Mouse (Mus musculus) lung, postnatal 0 days (tissue): ENCODE measurements at regions not wholly inside any gene's neighbourhood (a gene's known extent, or its start where the extent isn't known, plus 50 kb on each side); places are given as distances from the start of the nearest gene placed in this dataset.

Source experiments
- ATAC-seq: fragments of 200-750 bp; cut with Nextera tagmentation; 2 replicates; pipeline ENCODE4 v1.8.0; 2017; ENCODE audit warnings: moderate library complexity
- DNase-seq: peaks from one replicate; pipeline ENCODE4 v3.0.0-alpha.2; 2016; ENCODE audit warnings: low spot score
- H3K27ac ChIP-seq: fragments of 300-500 bp; sonication (generic); 2 replicates; pipeline ENCODE4 v1.5.1; 2014; ENCODE audit warnings: antibody characterized with exemption, mild to moderate bottlenecking, low read length, mixed read lengths
- H3K27me3 ChIP-seq: fragments of 300-500 bp; sonication (generic); replicated peaks from 2 replicates; pipeline ENCODE4 v1.6.1; 2014; ENCODE audit warnings: low read length, mixed read lengths; ENCODE audit not compliant: insufficient read depth
- H3K36me3 ChIP-seq: fragments of 300-500 bp; sonication (generic); 2 replicates; pipeline ENCODE4 v1.6.1; 2014; ENCODE audit warnings: low read length, mixed read lengths; ENCODE audit not compliant: insufficient read depth
- H3K4me1 ChIP-seq: fragments of 300-500 bp; sonication (generic); 2 replicates; pipeline ENCODE4 v1.6.1; 2014; ENCODE audit warnings: antibody characterized with exemption, low read depth, low read length, mixed read lengths; ENCODE audit not compliant: insufficient read depth
- H3K4me2 ChIP-seq: fragments of 300-500 bp; sonication (generic); replicated peaks from 2 replicates; pipeline ENCODE4 v1.6.1; 2014; ENCODE audit warnings: low read depth, mild to moderate bottlenecking, low read length, moderate library complexity, mixed read lengths
- H3K4me3 ChIP-seq: fragments of 300-500 bp; sonication (generic); 2 replicates; pipeline ENCODE4 v1.5.1; 2014; ENCODE audit warnings: low read depth, low read length
- H3K9ac ChIP-seq: fragments of 300-500 bp; sonication (generic); replicated peaks from 2 replicates; pipeline ENCODE4 v1.6.1; 2014; ENCODE audit warnings: low read depth, mild to moderate bottlenecking
- H3K9me3 ChIP-seq: fragments of 300-500 bp; sonication (generic); 2 replicates; pipeline ENCODE4 v1.6.1; 2016; ENCODE audit warnings: low read length, mixed read lengths
- CTCF ChIP-seq: IDR thresholded peaks from 2 replicates; pipeline ENCODE4 v1.5.1; 2016; ENCODE audit warnings: antibody characterized with exemption, mild to moderate bottlenecking
- EP300 ChIP-seq: IDR thresholded peaks from 2 replicates; pipeline ENCODE4 v1.6.1; 2016; ENCODE audit warnings: antibody characterized with exemption, mild to moderate bottlenecking, control low read depth
- WGBS: fragments of 180-500 bp; shearing (Covaris S2); extraction: QIAGEN DNeasy Blood & Tissue Kit; methylation state at CpG from one replicate; pipeline ENCODE4 v1.1.7; 2014; 5-methylcytosine and 5-hydroxymethylcytosine counted together

GRCm38 (mm10) chr7:136050116-136050515 is 334.0 kb upstream of the Mki67 start:
- H3K4me3 ChIP-seq: no peak overlapping the region
- ATAC-seq: no peak
- DNase-seq: peak; percentile 31
- no peak overlapping the region for H3K27ac ChIP-seq
- H3K27me3 ChIP-seq: no peaks in the 10 kb centered on the region
- H3K9ac ChIP-seq: no peak overlapping the region
- no peak overlapping the region for H3K4me2 ChIP-seq
- TF ChIP-seq CTCF (peak; percentile 34; the same call in 1 of the 2 replicates), EP300 (no peak)
- no peaks in the 10 kb centered on the region for H3K36me3 ChIP-seq
- H3K4me1 ChIP-seq: peaks cover 5% of the 10 kb centered on the region; the same call in 1 of the 2 replicates
- 52% methylated on average over 3 of the region's 3 CpGs for WGBS
- H3K9me3 ChIP-seq: no peaks in the 10 kb centered on the region

GRCm38 (mm10) chr7:136056876-136057484 is 340.8 kb upstream of the Mki67 start:
- Histone ChIP-seq H3K4me1 (no peaks in the 10 kb centered on the region), H3K27ac (no peak overlapping the region), H3K4me2 (no peak overlapping the region), H3K9ac (no peak overlapping the region), H3K36me3 (no peaks in the 10 kb centered on the region), H3K4me3 (no peak overlapping the region), H3K27me3 (no peaks in the 10 kb centered on the region), H3K9me3 (no peaks in the 10 kb centered on the region)
- no peak for TF ChIP-seq CTCF
- TF ChIP-seq EP300: no peak
- WGBS: 24% methylated on average over 16 of the region's 16 CpGs
- ATAC-seq (no peak), DNase-seq (no peak)

- 0 out of 2 replicates have a peak overlapping the region, but pooled peaks have one; percentile 19 for H3K4me2 ChIP-seq
- no peaks in the 10 kb centered on the region for H3K27me3 ChIP-seq
- ATAC-seq (no peak), DNase-seq (no peak)
- H3K9me3 ChIP-seq: no peaks in the 10 kb centered on the region
- no peak overlapping the region for H3K9ac ChIP-seq
- TF ChIP-seq CTCF (no peak), EP300 (no peak)
- H3K4me1 ChIP-seq: no peaks in the 10 kb centered on the region
- H3K36me3 ChIP-seq: no peaks in the 10 kb centered on the region
- no peak overlapping the region for H3K27ac ChIP-seq
- WGBS: 28% methylated on average over 5 of the region's 5 CpGs
- no peak overlapping the region for H3K4me3 ChIP-seq
Observed at GRCm38 (mm10) chr7:136058319-136058718, 342.2 kb upstream of the Mki67 start.

GRCm38 (mm10) chr7:136058751-136059681 is 342.9 kb upstream of the Mki67 start:
- WGBS: 39% methylated on average over 14 of the region's 14 CpGs
- Histone ChIP-seq H3K9ac (no peak overlapping the region), H3K4me2 (no peak overlapping the region), H3K9me3 (no peaks in the 10 kb centered on the region), H3K4me1 (no peaks in the 10 kb centered on the region), H3K27me3 (no peaks in the 10 kb centered on the region), H3K36me3 (no peaks in the 10 kb centered on the region), H3K4me3 (no peak overlapping the region), H3K27ac (no peak overlapping the region)
- peak; percentile 74 for ATAC-seq
- TF ChIP-seq CTCF (peak; percentile 4; the same call in 1 of the 2 replicates), EP300 (no peak)
- peak; percentile 79 for DNase-seq

GRCm38 (mm10) chr7:136059896-136060295 is 343.7 kb upstream of the Mki67 start:
- Histone ChIP-seq H3K27ac (no peak overlapping the region), H3K36me3 (no peaks in the 10 kb centered on the region), H3K4me1 (no peaks in the 10 kb centered on the region), H3K4me2 (no peak overlapping the region), H3K4me3 (no peak overlapping the region), H3K9ac (no peak overlapping the region), H3K27me3 (no peaks in the 10 kb centered on the region), H3K9me3 (no peaks in the 10 kb centered on the region)
- ATAC-seq: no peak
- no peak for DNase-seq
- TF ChIP-seq CTCF (no peak), EP300 (no peak)
- 35% methylated on average over 11 of the region's 11 CpGs for WGBS

GRCm38 (mm10) chr7:136060339-136061073 is 344.3 kb upstream of the Mki67 start:
- peak overlapping the region; percentile 35; the same call in 1 of the 2 replicates for H3K27ac ChIP-seq
- H3K27me3 ChIP-seq: no peaks in the 10 kb centered on the region
- peak overlapping the region; percentile 57 for H3K4me2 ChIP-seq
- DNase-seq (peak; percentile 28), ATAC-seq (peak; percentile 30)
- no peak overlapping the region for H3K9ac ChIP-seq
- no peaks in the 10 kb centered on the region for H3K9me3 ChIP-seq
- H3K36me3 ChIP-seq: no peaks in the 10 kb centered on the region
- H3K4me3 ChIP-seq: peak overlapping the region; percentile 12; the same call in 1 of the 2 replicates
- 9% methylated on average over 29 of the region's 29 CpGs for WGBS
- TF ChIP-seq EP300: no peak
- TF ChIP-seq CTCF: peak; percentile 54
- H3K4me1 ChIP-seq: no peaks in the 10 kb centered on the region
